Mouse (Mus musculus): ENCODE results near the gene Wsb1. TPM values are rescaled to one million over a fixed set of nuclear protein-coding genes. Genes with fewer than 3 reads are reported as not detected.
A peak's percentile ranks its signal among the peaks of the same experiment; 100 is the strongest.
"Not testable (repeated sequence)": the region's sequence is repeated elsewhere in the genome, so short reads cannot be mapped to it uniquely, and the experiment has no call there.

Gene Wsb1
- polyA plus RNA-seq, 1 experiment from 2014 or later, result 218 TPM

GRCm38 (mm10) chr11:79260126-79260525, 5.7 kb upstream of the Wsb1 start:
- H3K27ac ChIP-seq; H3K4me2 ChIP-seq; ATAC-seq (ENCODE audit: borderline replicate concordance, extremely low read depth, low FRiP score, low TSS enrichment); H3K9ac ChIP-seq; H3K4me1 ChIP-seq; H3K9me3 ChIP-seq; H3K27me3 ChIP-seq; H3K4me3 ChIP-seq; H3K36me3 ChIP-seq: not testable (repeated sequence)
- WGBS, result 71% methylated on average over 4 of the region's 4 CpGs

GRCm38 (mm10) chr11:79258738-79259137, 4.3 kb upstream of the Wsb1 start:
- Histone ChIP-seq H3K9me3 (no peaks in the 10 kb centered on the region; the same call in 1 of the 2 replicates), H3K4me3 (no peak overlapping the region), H3K27me3 (no peaks in the 10 kb centered on the region), H3K27ac (no peak overlapping the region), H3K4me2 (no peak overlapping the region), H3K9ac (no peak overlapping the region), H3K4me1 (no peaks in the 10 kb centered on the region), H3K36me3 (no peaks in the 10 kb centered on the region)
- no peak for ATAC-seq (ENCODE audit: borderline replicate concordance, extremely low read depth, low FRiP score, low TSS enrichment)
- 65% methylated on average over 6 of the region's 6 CpGs for WGBS

- Histone ChIP-seq H3K27me3 (no peaks in the 10 kb centered on the region), H3K4me2 (peak overlapping the region; percentile 77), H3K4me1 (peaks cover 14% of the 10 kb centered on the region), H3K27ac (peak overlapping the region; percentile 93), H3K4me3 (peak overlapping the region; percentile 85), H3K9ac (peak overlapping the region; percentile 83), H3K36me3 (peaks cover 25% of the 10 kb centered on the region), H3K9me3 (no peaks in the 10 kb centered on the region)
- WGBS, result under 1% methylated on average over 49 of the region's 49 CpGs
- ATAC-seq (ENCODE audit: borderline replicate concordance, extremely low read depth, low FRiP score, low TSS enrichment), result peak; percentile 35
These were observed 705 bp downstream of the Wsb1 start for GRCm38 (mm10) chr11:79253542-79254390.

GRCm38 (mm10) chr11:79252881-79253541, 1.5 kb downstream of the Wsb1 start:
- Histone ChIP-seq H3K36me3 (peaks cover 29% of the 10 kb centered on the region), H3K27ac (peak overlapping the region; percentile 93), H3K4me1 (peaks cover 14% of the 10 kb centered on the region), H3K9ac (peak overlapping the region; percentile 83), H3K9me3 (no peaks in the 10 kb centered on the region), H3K27me3 (no peaks in the 10 kb centered on the region), H3K4me2 (peak overlapping the region; percentile 77), H3K4me3 (peak overlapping the region; percentile 85)
- no peak for ATAC-seq (ENCODE audit: borderline replicate concordance, extremely low read depth, low FRiP score, low TSS enrichment)
- WGBS, result 4% methylated on average over 6 of the region's 6 CpGs

GRCm38 (mm10) chr11:79239024-79239423, 15.4 kb downstream of the Wsb1 start:
- no peak for ATAC-seq (ENCODE audit: borderline replicate concordance, extremely low read depth, low FRiP score, low TSS enrichment)
- 91% methylated on average over 7 of the region's 7 CpGs for WGBS

GRCm38 (mm10) chr11:79238398-79238752, 16.1 kb downstream of the Wsb1 start:
- Histone ChIP-seq H3K4me1 (peaks cover 14% of the 10 kb centered on the region), H3K36me3 (peaks cover 53% of the 10 kb centered on the region), H3K4me2 (no peak overlapping the region), H3K27me3 (no peaks in the 10 kb centered on the region), H3K4me3 (no peak overlapping the region), H3K27ac (peak overlapping the region; percentile 76), H3K9me3 (no peaks in the 10 kb centered on the region), H3K9ac (no peak overlapping the region)
- ATAC-seq (ENCODE audit: borderline replicate concordance, extremely low read depth, low FRiP score, low TSS enrichment), result peak; percentile 72
- 16% methylated on average over 1 of the region's 1 CpGs for WGBS

More at GRCm38 (mm10) chr11:79239024-79239423, 15.4 kb downstream of the Wsb1 start:
- Histone ChIP-seq H3K4me3 (no peak overlapping the region), H3K4me1 (peaks cover 14% of the 10 kb centered on the region), H3K36me3 (peaks cover 57% of the 10 kb centered on the region), H3K9me3 (no peaks in the 10 kb centered on the region), H3K27ac (peak overlapping the region; percentile 67), H3K9ac (no peak overlapping the region), H3K27me3 (no peaks in the 10 kb centered on the region), H3K4me2 (no peak overlapping the region)

GRCm38 (mm10) chr11:79237644-79238397, 16.6 kb downstream of the Wsb1 start:
- H3K9ac ChIP-seq, result no peak overlapping the region
- peak; percentile 76 for ATAC-seq (ENCODE audit: borderline replicate concordance, extremely low read depth, low FRiP score, low TSS enrichment)
- H3K27ac ChIP-seq, result peak overlapping the region; percentile 76
- H3K4me1 ChIP-seq, result peaks cover 14% of the 10 kb centered on the region
- H3K4me2 ChIP-seq, result no peak overlapping the region
- peaks cover 48% of the 10 kb centered on the region for H3K36me3 ChIP-seq
- 66% methylated on average over 11 of the region's 11 CpGs for WGBS
- H3K27me3 ChIP-seq, result no peaks in the 10 kb centered on the region
- H3K4me3 ChIP-seq, result no peak overlapping the region
- no peaks in the 10 kb centered on the region for H3K9me3 ChIP-seq

- WGBS, result 90% methylated on average over 13 of the region's 13 CpGs
- H3K27me3 ChIP-seq, result no peaks in the 10 kb centered on the region
- H3K4me2 ChIP-seq, result no peak overlapping the region
- peaks cover 9% of the 10 kb centered on the region; the same call in 1 of the 2 replicates for H3K4me1 ChIP-seq
- ATAC-seq (ENCODE audit: borderline replicate concordance, extremely low read depth, low FRiP score, low TSS enrichment), result no peak
- no peak overlapping the region for H3K4me3 ChIP-seq
- H3K9me3 ChIP-seq, result no peaks in the 10 kb centered on the region
- no peaks in the 10 kb centered on the region for H3K36me3 ChIP-seq
- no peak overlapping the region for H3K9ac ChIP-seq
- H3K27ac ChIP-seq, result no peak overlapping the region
These were observed 24.3 kb downstream of the Wsb1 start for GRCm38 (mm10) chr11:79230251-79230570.

GRCm38 (mm10) chr11:79229561-79230250, 24.8 kb downstream of the Wsb1 start:
- Histone ChIP-seq H3K4me1 (peaks cover 13% of the 10 kb centered on the region), H3K27me3 (no peaks in the 10 kb centered on the region), H3K27ac (no peak overlapping the region), H3K4me3 (no peak overlapping the region), H3K4me2 (no peak overlapping the region), H3K9me3 (no peaks in the 10 kb centered on the region), H3K9ac (no peak overlapping the region), H3K36me3 (no peaks in the 10 kb centered on the region)
- 68% methylated on average over 11 of the region's 11 CpGs for WGBS
- ATAC-seq (ENCODE audit: borderline replicate concordance, extremely low read depth, low FRiP score, low TSS enrichment), result peak; percentile 67

- 78% methylated on average over 10 of the region's 10 CpGs for WGBS
- Histone ChIP-seq H3K4me3 (no peak overlapping the region), H3K36me3 (no peaks in the 10 kb centered on the region), H3K4me2 (no peak overlapping the region), H3K9ac (no peak overlapping the region), H3K27me3 (no peaks in the 10 kb centered on the region), H3K4me1 (peaks cover 16% of the 10 kb centered on the region), H3K9me3 (no peaks in the 10 kb centered on the region), H3K27ac (no peak overlapping the region)
- no peak for ATAC-seq (ENCODE audit: borderline replicate concordance, extremely low read depth, low FRiP score, low TSS enrichment)
These were observed 25.4 kb downstream of the Wsb1 start for GRCm38 (mm10) chr11:79229057-79229504.

- Histone ChIP-seq H3K27ac (no peak overlapping the region), H3K27me3 (no peaks in the 10 kb centered on the region), H3K36me3 (no peaks in the 10 kb centered on the region), H3K9ac (no peak overlapping the region), H3K4me2 (no peak overlapping the region), H3K4me3 (no peak overlapping the region), H3K9me3 (no peaks in the 10 kb centered on the region), H3K4me1 (peaks cover 16% of the 10 kb centered on the region)
- ATAC-seq (ENCODE audit: borderline replicate concordance, extremely low read depth, low FRiP score, low TSS enrichment), result no peak
- WGBS, result 79% methylated on average over 2 of the region's 2 CpGs
These were observed 26.4 kb downstream of the Wsb1 start for GRCm38 (mm10) chr11:79228089-79228488.

All from lung, embryonic 15.5 days (tissue).